Mouse (Mus musculus): ENCODE results near the gene Rapgef3. TPM values are rescaled to one million over a fixed set of nuclear protein-coding genes. Genes with fewer than 3 reads are reported as not detected.

The Rapgef3 gene
- polyA plus RNA-seq, 1 experiment from 2014 or later = 20.8 TPM

- Histone ChIP-seq H3K4me1 (replicated peaks; ENCODE audit: control insufficient read depth, insufficient read depth, low read length) (0 out of 2 replicates have a peak, but pooled peaks cover 2% of the 10 kb centered on the region), H3K9ac (ENCODE audit: low read length) (no peak overlapping the region), H3K4me3 (ENCODE audit: low read length) (no peak overlapping the region), H3K9me3 (ENCODE audit: control insufficient read depth, low read length) (no peaks in the 10 kb centered on the region), H3K27ac (ENCODE audit: low read length) (no peak overlapping the region), H3K4me2 (ENCODE audit: low read depth, low read length) (no peak overlapping the region), H3K36me3 (ENCODE audit: control insufficient read depth, insufficient read depth, low read length) (no peaks in the 10 kb centered on the region), H3K27me3 (ENCODE audit: control insufficient read depth, insufficient read depth, low read depth, low read length) (no peaks in the 10 kb centered on the region)
- WGBS = 73% methylated on average over 11 of the region's 11 CpGs
- no peak for ATAC-seq (ENCODE audit: low read depth)
Measured at GRCm38 (mm10) chr15:97716782-97717181, 51.0 kb downstream of the Rapgef3 start.

- Histone ChIP-seq H3K4me1 (replicated peaks; ENCODE audit: control insufficient read depth, insufficient read depth, low read length) (0 out of 2 replicates have a peak, but pooled peaks cover 2% of the 10 kb centered on the region), H3K4me3 (ENCODE audit: low read length) (no peak overlapping the region), H3K27ac (ENCODE audit: low read length) (no peak overlapping the region), H3K27me3 (ENCODE audit: control insufficient read depth, insufficient read depth, low read depth, low read length) (no peaks in the 10 kb centered on the region), H3K36me3 (ENCODE audit: control insufficient read depth, insufficient read depth, low read length) (no peaks in the 10 kb centered on the region), H3K4me2 (ENCODE audit: low read depth, low read length) (no peak overlapping the region), H3K9ac (ENCODE audit: low read length) (no peak overlapping the region), H3K9me3 (ENCODE audit: control insufficient read depth, low read length) (no peaks in the 10 kb centered on the region)
- WGBS = 87% methylated on average over 1 of the region's 1 CpGs
- ATAC-seq (ENCODE audit: low read depth) = no peak
Measured at GRCm38 (mm10) chr15:97715734-97716133, 52.0 kb downstream of the Rapgef3 start.

- WGBS = 85% methylated on average over 8 of the region's 8 CpGs
- no peak overlapping the region for H3K9ac ChIP-seq (ENCODE audit: low read length)
- no peaks in the 10 kb centered on the region for H3K9me3 ChIP-seq (ENCODE audit: control insufficient read depth, low read length)
- H3K4me2 ChIP-seq (ENCODE audit: low read depth, low read length) = no peak overlapping the region
- no peak for ATAC-seq (ENCODE audit: low read depth)
- H3K27ac ChIP-seq (ENCODE audit: low read length) = no peak overlapping the region
- no peak overlapping the region for H3K4me3 ChIP-seq (ENCODE audit: low read length)
- H3K36me3 ChIP-seq (ENCODE audit: control insufficient read depth, insufficient read depth, low read length) = no peaks in the 10 kb centered on the region
- H3K27me3 ChIP-seq (ENCODE audit: control insufficient read depth, insufficient read depth, low read depth, low read length) = no peaks in the 10 kb centered on the region
- 0 out of 2 replicates have a peak, but pooled peaks cover 2% of the 10 kb centered on the region for H3K4me1 ChIP-seq (replicated peaks; ENCODE audit: control insufficient read depth, insufficient read depth, low read length)
Measured at GRCm38 (mm10) chr15:97715083-97715482, 52.7 kb downstream of the Rapgef3 start.

GRCm38 (mm10) chr15:97712546-97712945 lies 55.2 kb downstream of the Rapgef3 start:
- H3K9me3 ChIP-seq (ENCODE audit: control insufficient read depth, low read length) = no peaks in the 10 kb centered on the region
- 0 out of 2 replicates have a peak, but pooled peaks cover 1% of the 10 kb centered on the region for H3K4me1 ChIP-seq (replicated peaks; ENCODE audit: control insufficient read depth, insufficient read depth, low read length)
- no peaks in the 10 kb centered on the region for H3K36me3 ChIP-seq (ENCODE audit: control insufficient read depth, insufficient read depth, low read length)
- H3K9ac ChIP-seq (ENCODE audit: low read length) = no peak overlapping the region
- no peak overlapping the region for H3K27ac ChIP-seq (ENCODE audit: low read length)
- WGBS = 57% methylated on average over 6 of the region's 6 CpGs
- H3K4me3 ChIP-seq (ENCODE audit: low read length) = no peak overlapping the region
- no peak for ATAC-seq (ENCODE audit: low read depth)
- no peak overlapping the region for H3K4me2 ChIP-seq (ENCODE audit: low read depth, low read length)
- H3K27me3 ChIP-seq (ENCODE audit: control insufficient read depth, insufficient read depth, low read depth, low read length) = no peaks in the 10 kb centered on the region

GRCm38 (mm10) chr15:97710906-97711305 lies 56.9 kb downstream of the Rapgef3 start:
- ATAC-seq (ENCODE audit: low read depth) = no peak
- H3K27ac ChIP-seq (ENCODE audit: low read length) = no peak overlapping the region

GRCm38 (mm10) chr15:97705211-97706050 lies 62.3 kb downstream of the Rapgef3 start, which contains the start of gene Rpap3:
Rpap3 (minus strand) TSS chr15:97705825.
- H3K9me3 ChIP-seq (ENCODE audit: control insufficient read depth, low read length) = no peaks in the 10 kb centered on the region
- peak within 1 kb of the TSS; percentile 95 for H3K9ac ChIP-seq (ENCODE audit: low read length)
- under 1% methylated on average over 69 of the region's 71 CpGs for WGBS
- peaks cover 16% of the 10 kb centered on the region for H3K36me3 ChIP-seq (ENCODE audit: control insufficient read depth, insufficient read depth, low read length)
- ATAC-seq (ENCODE audit: low read depth) = peak; percentile 96
- peaks cover 10% of the 10 kb centered on the region for H3K4me1 ChIP-seq (replicated peaks; ENCODE audit: control insufficient read depth, insufficient read depth, low read length)
- H3K27me3 ChIP-seq (ENCODE audit: control insufficient read depth, insufficient read depth, low read depth, low read length) = no peaks in the 10 kb centered on the region
- H3K27ac ChIP-seq (ENCODE audit: low read length) = peak within 1 kb of the TSS; percentile 61
- H3K4me3 ChIP-seq (ENCODE audit: low read length) = peak within 1 kb of the TSS; percentile 99
- H3K4me2 ChIP-seq (ENCODE audit: low read depth, low read length) = peak within 1 kb of the TSS; percentile 79

More at GRCm38 (mm10) chr15:97710906-97711305, 56.9 kb downstream of the Rapgef3 start:
- WGBS = 48% methylated on average over 6 of the region's 6 CpGs
- Histone ChIP-seq H3K9me3 (ENCODE audit: control insufficient read depth, low read length) (no peaks in the 10 kb centered on the region), H3K4me3 (ENCODE audit: low read length) (no peak overlapping the region), H3K9ac (ENCODE audit: low read length) (no peak overlapping the region), H3K27me3 (ENCODE audit: control insufficient read depth, insufficient read depth, low read depth, low read length) (no peaks in the 10 kb centered on the region), H3K4me1 (replicated peaks; ENCODE audit: control insufficient read depth, insufficient read depth, low read length) (0 out of 2 replicates have a peak, but pooled peaks cover 3% of the 10 kb centered on the region), H3K36me3 (ENCODE audit: control insufficient read depth, insufficient read depth, low read length) (no peaks in the 10 kb centered on the region), H3K4me2 (ENCODE audit: low read depth, low read length) (no peak overlapping the region)

- WGBS = 82% methylated on average over 10 of the region's 10 CpGs
- no peak overlapping the region for H3K9ac ChIP-seq (ENCODE audit: low read length)
- H3K27ac ChIP-seq (ENCODE audit: low read length) = no peak overlapping the region
- no peaks in the 10 kb centered on the region for H3K9me3 ChIP-seq (ENCODE audit: control insufficient read depth, low read length)
- H3K4me1 ChIP-seq (replicated peaks; ENCODE audit: control insufficient read depth, insufficient read depth, low read length) = no peaks in the 10 kb centered on the region
- peaks cover 45% of the 10 kb centered on the region for H3K36me3 ChIP-seq (ENCODE audit: control insufficient read depth, insufficient read depth, low read length)
- no peak overlapping the region for H3K4me3 ChIP-seq (ENCODE audit: low read length)
- H3K27me3 ChIP-seq (ENCODE audit: control insufficient read depth, insufficient read depth, low read depth, low read length) = no peaks in the 10 kb centered on the region
- H3K4me2 ChIP-seq (ENCODE audit: low read depth, low read length) = no peak overlapping the region
- ATAC-seq (ENCODE audit: low read depth) = no peak
Measured at GRCm38 (mm10) chr15:97696616-97697015, 71.2 kb downstream of the Rapgef3 start.

Other genes starting within 250 kb of the Rapgef3 start
- gene Rpap3, start 62.1 kb downstream of the Rapgef3 start, polyA plus RNA-seq (2015; fragmentation: Nextera tagmentation; extraction: Ambion mirVana) = 20.5 and 25.2 TPM in 2 replicates
- gene Endou, start 36.6 kb downstream of the Rapgef3 start, polyA plus RNA-seq (2015; fragmentation: Nextera tagmentation; extraction: Ambion mirVana) = 0.55 and 1.6 TPM in 2 replicates
- gene Slc48a1, start 10.5 kb upstream of the Rapgef3 start, polyA plus RNA-seq (2015; fragmentation: Nextera tagmentation; extraction: Ambion mirVana) = 46.8 and 49.5 TPM in 2 replicates
- 44.2 and 48.5 TPM in 2 replicates for gene Hdac7, start 76.5 kb upstream of the Rapgef3 start, polyA plus RNA-seq (2015; fragmentation: Nextera tagmentation; extraction: Ambion mirVana)
- 1.6 and 1.7 TPM in 2 replicates for gene Vdr, start 142.7 kb upstream of the Rapgef3 start, polyA plus RNA-seq (2015; fragmentation: Nextera tagmentation; extraction: Ambion mirVana)
- gene Tmem106c, start 196.2 kb upstream of the Rapgef3 start, polyA plus RNA-seq (2015; fragmentation: Nextera tagmentation; extraction: Ambion mirVana) = 46.6 and 51.2 TPM in 2 replicates
- gene Col2a1, start 236.7 kb upstream of the Rapgef3 start, polyA plus RNA-seq (2015; fragmentation: Nextera tagmentation; extraction: Ambion mirVana) = 17.0 and 19.2 TPM in 2 replicates

All from lung, embryonic 16.5 days (tissue).